Mouse (Mus musculus) hindbrain, embryonic 12.5 days (tissue): Measurements from ENCODE around the gene Ung. TPM values are rescaled to one million over a fixed set of nuclear protein-coding genes. Genes with fewer than 3 reads are reported as not detected.

ENCODE experiments used
- ATAC-seq: fragments of 200-750 bp; cut with Nextera tagmentation; 2 replicates; pipeline ENCODE4 v1.8.0; 2017; ENCODE audit warnings: moderate TSS enrichment; ENCODE audit not compliant: low FRiP score
- H3K27ac ChIP-seq: fragments of 300-500 bp; sonication (generic); 2 replicates; pipeline ENCODE4 v1.5.1; 2016; ENCODE audit warnings: mild to moderate bottlenecking
- H3K27me3 ChIP-seq: fragments of 300-500 bp; sonication (generic); 2 replicates; pipeline ENCODE4 v1.6.1; 2016; ENCODE audit warnings: mild to moderate bottlenecking
- H3K36me3 ChIP-seq: fragments of 300-500 bp; sonication (generic); 2 replicates; pipeline ENCODE4 v1.6.1; 2016; ENCODE audit warnings: mild to moderate bottlenecking
- H3K4me1 ChIP-seq: fragments of 300-500 bp; sonication (generic); 2 replicates; pipeline ENCODE4 v1.6.1; 2016
- H3K4me2 ChIP-seq: fragments of 300-500 bp; sonication (generic); replicated peaks from 2 replicates; pipeline ENCODE4 v1.6.1; 2016; ENCODE audit warnings: mild to moderate bottlenecking
- H3K4me3 ChIP-seq: fragments of 300-500 bp; sonication (generic); 2 replicates; pipeline ENCODE4 v1.5.1; 2016; ENCODE audit warnings: mild to moderate bottlenecking
- H3K9ac ChIP-seq: fragments of 300-500 bp; sonication (generic); 2 replicates; pipeline ENCODE4 v1.6.1; 2016; ENCODE audit warnings: mild to moderate bottlenecking, moderate library complexity
- H3K9me3 ChIP-seq: fragments of 300-500 bp; sonication (generic); replicated peaks from 2 replicates; pipeline ENCODE4 v1.6.1; 2016; ENCODE audit warnings: mild to moderate bottlenecking
- WGBS: fragments of 180-500 bp; shearing (Covaris S2); methylation state at CpG from one replicate; pipeline ENCODE4 v1.1.7; 2016; 5-methylcytosine and 5-hydroxymethylcytosine counted together
- polyA plus RNA-seq: library from polyadenylated mRNA; unstranded; fragments of >200 nt; fragmentation: Nextera tagmentation; extraction: Ambion mirVana; gene quantifications from 2 replicates; pipeline ENCODE4 v1.2.1, GENCODE M21; 2016

The Ung gene
- polyA plus RNA-seq, 1 experiment from 2014 or later = 26.2 TPM

- peaks cover 38% of the 10 kb centered on the region for H3K4me1 ChIP-seq
- H3K9ac ChIP-seq = no peak overlapping the region
- WGBS = 92% methylated on average over 10 of the region's 10 CpGs
- no peaks in the 10 kb centered on the region for H3K9me3 ChIP-seq
- H3K4me3 ChIP-seq = no peak overlapping the region
- H3K36me3 ChIP-seq = 0 out of 2 replicates have a peak, but pooled peaks cover 2% of the 10 kb centered on the region
- no peak for ATAC-seq
- H3K27ac ChIP-seq = no peak overlapping the region
- no peak overlapping the region for H3K4me2 ChIP-seq
- H3K27me3 ChIP-seq = no peaks in the 10 kb centered on the region
Observed at GRCm38 (mm10) chr5:114135516-114135915, 5.3 kb downstream of the Ung start.

DNA sequence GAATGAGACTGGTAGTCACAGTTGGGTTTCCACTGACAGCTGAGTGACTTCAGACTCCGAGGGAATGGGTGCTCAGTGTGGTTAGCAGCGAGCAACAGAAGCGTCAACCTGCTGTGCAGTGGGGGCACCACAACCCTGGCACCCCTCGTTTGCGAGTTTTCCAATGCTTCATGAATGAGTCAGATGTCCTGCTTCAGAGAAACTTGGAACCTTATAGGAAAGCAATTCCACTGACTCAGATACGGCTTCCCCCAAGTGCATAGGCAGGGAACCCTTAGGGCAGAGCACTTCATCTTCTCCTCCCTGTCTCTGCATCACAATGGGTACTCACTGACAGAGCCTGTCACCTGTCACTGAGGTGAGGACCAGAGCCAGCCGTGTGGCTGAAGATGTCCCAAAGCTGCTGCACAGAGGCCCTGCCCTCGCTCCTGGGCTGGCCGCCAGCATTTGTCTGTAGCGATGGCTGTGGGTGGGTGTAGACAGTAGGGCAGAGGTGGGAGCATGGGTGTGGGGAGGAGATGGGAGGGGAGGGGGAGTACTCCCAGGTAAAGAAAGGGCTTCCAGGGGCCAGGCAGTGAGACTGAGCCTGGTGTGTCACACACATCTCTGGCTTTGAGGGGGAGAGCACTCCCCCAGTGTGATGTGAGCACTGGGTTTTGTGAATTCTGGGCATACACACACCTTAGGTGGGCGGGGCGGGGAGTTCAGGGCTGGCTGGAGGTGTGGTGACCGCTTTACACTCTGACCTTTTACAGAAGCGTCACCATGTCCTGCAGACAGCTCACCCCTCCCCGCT lies 7.5 kb downstream of the Ung start:
- Histone ChIP-seq H3K27me3 (no peaks in the 10 kb centered on the region), H3K4me2 (no peak overlapping the region), H3K9me3 (no peaks in the 10 kb centered on the region), H3K4me3 (no peak overlapping the region), H3K9ac (no peak overlapping the region), H3K36me3 (0 out of 2 replicates have a peak, but pooled peaks cover 2% of the 10 kb centered on the region), H3K27ac (no peak overlapping the region), H3K4me1 (peaks cover 23% of the 10 kb centered on the region)
- 0 out of 2 replicates have a peak, but pooled peaks have one; percentile 37 for ATAC-seq
- 87% methylated on average over 15 of the region's 15 CpGs for WGBS

GRCm38 (mm10) chr5:114138277-114139164 lies 8.3 kb downstream of the Ung start:
- H3K4me2 ChIP-seq = peak overlapping the region; percentile 19
- no peak overlapping the region for H3K4me3 ChIP-seq
- H3K27ac ChIP-seq = peak overlapping the region; percentile 83
- 0 out of 2 replicates have a peak, but pooled peaks cover 2% of the 10 kb centered on the region for H3K36me3 ChIP-seq
- no peak overlapping the region for H3K9ac ChIP-seq
- ATAC-seq = peak; percentile 41; the same call in 1 of the 2 replicates
- 71% methylated on average over 21 of the region's 21 CpGs for WGBS
- no peaks in the 10 kb centered on the region for H3K27me3 ChIP-seq
- no peaks in the 10 kb centered on the region for H3K9me3 ChIP-seq
- peaks cover 22% of the 10 kb centered on the region for H3K4me1 ChIP-seq

GRCm38 (mm10) chr5:114139175-114139574 lies 9.0 kb downstream of the Ung start:
- peak overlapping the region; percentile 83 for H3K27ac ChIP-seq
- no peaks in the 10 kb centered on the region for H3K27me3 ChIP-seq
- H3K9ac ChIP-seq = no peak overlapping the region
- no peaks in the 10 kb centered on the region for H3K9me3 ChIP-seq
- ATAC-seq = peak; percentile 87
- no peak overlapping the region for H3K4me3 ChIP-seq
- peaks cover 22% of the 10 kb centered on the region for H3K4me1 ChIP-seq
- 0 out of 2 replicates have a peak, but pooled peaks cover 2% of the 10 kb centered on the region for H3K36me3 ChIP-seq
- H3K4me2 ChIP-seq = peak overlapping the region; percentile 19
- 34% methylated on average over 9 of the region's 9 CpGs for WGBS

- 43% methylated on average over 19 of the region's 19 CpGs for WGBS
- Histone ChIP-seq H3K4me3 (no peak within 1 kb of the TSS), H3K27ac (peak within 1 kb of the TSS; percentile 35; the same call in 1 of the 2 replicates)
Observed at GRCm38 (mm10) chr5:114146028-114146888, 16.1 kb downstream of the Ung start, which contains the start of gene Acacb. TSS of gene Acacb (plus strand) at chr5:114146535.

DNA sequence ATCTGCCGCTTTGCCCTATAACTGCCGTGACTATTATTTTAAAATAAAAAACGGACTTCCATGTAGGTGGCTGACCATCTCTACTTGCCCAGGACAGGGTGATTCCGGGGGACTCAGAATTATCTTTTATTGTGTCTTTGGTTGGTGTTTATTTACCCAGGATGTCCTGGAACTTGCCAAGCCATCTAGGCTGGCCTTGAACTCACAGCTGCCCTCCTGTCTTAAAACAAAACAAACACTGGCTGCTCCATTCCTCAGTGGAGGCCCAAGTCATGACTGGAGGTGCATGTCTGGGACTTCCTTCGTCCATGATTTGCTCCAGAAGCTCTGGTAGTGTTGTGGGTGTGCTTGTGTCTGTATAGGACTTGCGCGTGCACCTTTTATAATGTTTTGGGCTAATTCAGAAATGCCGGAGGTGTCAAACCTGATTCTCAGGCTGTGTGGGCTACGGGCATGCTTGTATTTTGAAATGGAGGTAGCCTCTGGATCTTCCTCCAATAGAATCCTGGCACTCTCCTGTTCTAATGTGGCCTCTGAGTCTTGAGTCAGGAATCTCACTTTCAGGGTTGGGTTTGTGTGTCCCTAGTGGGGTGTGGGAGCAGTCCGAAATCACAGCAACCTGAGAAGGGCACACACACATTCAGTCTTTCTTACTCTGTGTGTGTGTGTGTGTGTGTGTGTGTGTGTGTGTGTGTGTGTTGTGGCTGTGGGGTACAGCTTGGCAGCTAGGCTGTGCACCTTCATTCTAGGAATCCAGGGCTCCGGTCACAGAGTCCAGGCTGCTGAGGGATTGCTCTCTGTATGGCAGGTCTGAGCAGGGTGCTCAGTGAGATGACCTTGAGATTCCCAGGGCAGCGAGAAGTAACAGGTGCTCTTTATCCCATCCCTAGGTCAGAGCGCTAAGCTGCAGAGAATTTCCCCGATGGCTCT lies 17.1 kb downstream of the Ung start:
- ATAC-seq = no peak
- Histone ChIP-seq H3K9me3 (0 out of 2 replicates have a peak, but pooled peaks cover 3% of the 10 kb centered on the region), H3K4me2 (no peak overlapping the region), H3K27ac (no peak overlapping the region), H3K27me3 (no peaks in the 10 kb centered on the region), H3K4me3 (no peak overlapping the region), H3K36me3 (no peaks in the 10 kb centered on the region), H3K9ac (no peak overlapping the region), H3K4me1 (peaks cover 5% of the 10 kb centered on the region)
- WGBS = 89% methylated on average over 14 of the region's 14 CpGs

More at GRCm38 (mm10) chr5:114146028-114146888, 16.1 kb downstream of the Ung start, which contains the start of gene Acacb:
- H3K4me1 ChIP-seq = peaks cover 5% of the 10 kb centered on the region
- no peaks in the 10 kb centered on the region for H3K27me3 ChIP-seq
- H3K9me3 ChIP-seq = 0 out of 2 replicates have a peak, but pooled peaks cover 3% of the 10 kb centered on the region
- H3K4me2 ChIP-seq = no peak within 1 kb of the TSS
- no peaks in the 10 kb centered on the region for H3K36me3 ChIP-seq
- no peak for ATAC-seq
- no peak within 1 kb of the TSS for H3K9ac ChIP-seq

- 85% methylated on average over 12 of the region's 12 CpGs for WGBS
- Histone ChIP-seq H3K4me2 (no peak overlapping the region), H3K9me3 (0 out of 2 replicates have a peak, but pooled peaks cover 3% of the 10 kb centered on the region), H3K4me1 (no peaks in the 10 kb centered on the region), H3K27ac (no peak overlapping the region), H3K4me3 (no peak overlapping the region), H3K36me3 (no peaks in the 10 kb centered on the region), H3K9ac (no peak overlapping the region), H3K27me3 (0 out of 2 replicates have a peak, but pooled peaks cover 2% of the 10 kb centered on the region)
- no peak for ATAC-seq
Observed at GRCm38 (mm10) chr5:114152359-114153092, 22.3 kb downstream of the Ung start.

DNA sequence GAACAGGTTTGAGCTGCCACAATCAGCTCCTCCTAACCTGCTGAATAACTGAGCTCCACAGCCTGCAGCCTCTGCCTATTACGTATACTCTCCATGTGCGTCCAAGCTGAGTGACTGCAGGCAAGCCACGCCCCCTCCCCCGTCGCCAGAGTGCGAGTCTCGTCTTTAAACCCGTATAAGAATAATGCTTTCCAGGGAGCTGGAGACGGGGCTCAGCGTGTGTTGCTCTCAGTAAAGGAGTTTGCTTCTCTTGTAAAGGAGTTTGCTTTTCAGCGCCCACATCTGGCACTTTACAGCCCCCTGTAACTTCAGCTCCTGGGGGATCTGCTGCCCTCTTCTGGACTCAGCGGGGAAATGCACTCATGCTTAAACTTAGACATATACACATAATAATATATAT lies 23.3 kb downstream of the Ung start:
- peak overlapping the region; percentile 33 for H3K4me2 ChIP-seq

DNA sequence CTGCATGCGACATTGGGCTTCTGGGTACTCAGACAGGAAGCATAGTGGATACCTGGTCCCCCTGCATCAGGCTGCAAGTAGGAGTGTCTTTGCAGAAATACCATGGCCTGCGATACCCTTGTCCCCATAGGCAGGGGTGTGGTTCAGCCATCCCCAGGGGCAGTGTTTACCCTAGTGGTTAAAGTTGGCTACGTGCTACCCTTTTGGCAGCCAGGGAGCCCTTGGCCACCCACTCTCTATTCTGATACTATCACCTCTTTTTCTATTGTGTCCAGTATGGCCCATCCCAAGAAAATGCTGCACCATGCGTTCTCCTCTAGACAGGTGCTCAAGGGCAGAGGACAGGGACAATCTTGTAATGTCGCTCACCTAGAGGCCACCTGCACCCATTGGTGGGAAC lies 24.6 kb downstream of the Ung start:
- no peak overlapping the region for H3K4me3 ChIP-seq
- ATAC-seq = no peak
- no peaks in the 10 kb centered on the region for H3K36me3 ChIP-seq
- 0 out of 2 replicates have a peak, but pooled peaks cover 2% of the 10 kb centered on the region for H3K27me3 ChIP-seq
- H3K27ac ChIP-seq = no peak overlapping the region
- no peak overlapping the region for H3K4me2 ChIP-seq
- no peak overlapping the region for H3K9ac ChIP-seq
- H3K4me1 ChIP-seq = no peaks in the 10 kb centered on the region
- H3K9me3 ChIP-seq = no peaks in the 10 kb centered on the region
- WGBS = 80% methylated on average over 5 of the region's 5 CpGs

More for the DNA sequence above, 23.3 kb downstream of the Ung start:
- Histone ChIP-seq H3K4me3 (peak overlapping the region; percentile 20), H3K4me1 (no peaks in the 10 kb centered on the region), H3K27me3 (0 out of 2 replicates have a peak, but pooled peaks cover 2% of the 10 kb centered on the region), H3K9ac (no peak overlapping the region), H3K9me3 (0 out of 2 replicates have a peak, but pooled peaks cover 2% of the 10 kb centered on the region), H3K36me3 (no peaks in the 10 kb centered on the region), H3K27ac (0 out of 2 replicates have a peak overlapping the region, but pooled peaks have one; percentile 17)
- no peak for ATAC-seq
- WGBS = 4% methylated on average over 12 of the region's 12 CpGs
